Mouse (Mus musculus): ENCODE data around the gene Arhgef18. TPM values are rescaled to one million over a fixed set of nuclear protein-coding genes. Genes with fewer than 3 reads are reported as not detected.

Arhgef18 gene
- total RNA-seq, 1 experiment from 2014 or later = 30.3 TPM

DNA sequence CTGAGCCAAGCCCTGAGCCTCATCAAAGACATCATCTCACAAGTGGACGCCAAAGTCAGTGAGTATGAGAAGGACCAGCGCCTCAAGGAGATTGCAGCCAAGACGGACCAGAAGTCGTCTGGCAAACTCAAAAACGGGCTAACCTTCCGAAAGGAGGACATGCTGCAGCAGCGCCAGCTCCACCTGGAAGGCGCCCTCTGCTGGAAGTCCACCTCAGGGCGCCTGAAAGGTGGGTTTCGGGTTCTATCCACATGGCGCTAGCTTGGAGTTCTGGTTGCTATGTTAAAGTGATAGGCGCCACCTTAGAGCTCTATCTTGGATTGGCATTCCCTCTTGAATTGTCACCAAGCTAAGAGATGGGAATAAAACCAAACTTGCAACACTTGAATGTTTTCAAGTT lies 46.7 kb downstream of the Arhgef18 start:
- ATAC-seq (replicated peaks; ENCODE audit: low read depth, poor library complexity, severe bottlenecking) = 0 out of 2 replicates have a peak, but pooled peaks have one; percentile 41

DNA sequence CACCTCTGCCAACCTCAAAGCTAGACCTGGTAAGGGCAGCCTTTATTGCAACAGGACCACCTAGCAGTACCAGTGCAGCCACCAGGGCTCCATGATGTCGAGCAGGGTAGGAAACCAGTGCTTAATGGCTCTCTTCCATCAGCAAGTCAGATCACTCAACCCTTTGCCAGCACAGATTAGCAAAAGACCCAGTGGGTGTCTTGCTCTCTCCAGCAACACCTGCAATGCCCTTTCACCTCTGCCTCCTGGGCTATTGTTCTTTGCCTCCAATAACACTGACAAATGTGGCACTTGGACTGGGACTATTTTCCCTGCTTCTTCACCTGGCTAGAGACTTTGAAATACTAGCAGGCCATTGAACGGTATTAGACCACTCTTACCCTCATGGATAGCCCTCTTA lies 56.4 kb downstream of the Arhgef18 start:
- ATAC-seq (replicated peaks; ENCODE audit: low read depth, poor library complexity, severe bottlenecking) = no peak

DNA sequence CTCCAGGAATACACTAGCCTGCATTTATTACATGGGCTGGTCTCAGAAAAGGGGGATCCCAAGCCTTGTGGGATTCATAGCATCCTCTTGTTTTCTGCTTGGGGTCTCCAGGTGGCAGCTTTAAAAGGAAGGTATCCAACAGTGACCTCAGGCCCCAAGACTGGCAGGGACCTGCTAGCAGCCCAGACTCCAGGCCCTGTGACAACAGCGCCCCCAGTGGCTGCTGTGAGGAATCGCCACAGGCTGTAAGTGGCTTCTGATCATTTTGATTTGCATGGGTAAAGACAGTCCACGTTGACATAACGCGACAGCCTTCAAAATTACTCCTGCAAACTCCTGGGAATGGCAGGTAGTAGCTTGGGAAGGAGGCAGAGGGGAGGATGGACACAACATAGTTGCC lies 57.9 kb downstream of the Arhgef18 start:
- peak; percentile 76 for ATAC-seq (replicated peaks; ENCODE audit: low read depth, poor library complexity, severe bottlenecking)

DNA sequence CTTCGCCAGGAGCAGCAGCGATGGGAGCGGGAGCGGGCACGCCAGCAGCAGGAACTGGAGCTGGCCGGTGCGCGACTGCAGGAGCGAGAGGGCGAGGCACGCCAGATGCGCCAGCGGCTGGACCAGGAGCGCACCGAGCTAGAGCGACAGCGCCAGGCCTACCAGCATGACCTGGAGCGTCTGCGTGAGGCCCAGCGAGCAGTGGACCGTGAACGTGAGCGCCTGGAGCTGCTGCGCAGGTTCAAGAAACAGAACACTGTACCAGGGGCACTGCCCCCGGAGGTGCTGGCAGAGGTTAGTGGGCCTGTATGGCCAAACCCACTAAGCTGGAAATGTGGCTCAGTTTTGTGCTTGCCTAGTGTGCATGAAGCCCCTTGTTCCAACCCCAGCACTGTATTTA lies 59.2 kb downstream of the Arhgef18 start:
- ATAC-seq (replicated peaks; ENCODE audit: low read depth, poor library complexity, severe bottlenecking) = no peak

DNA sequence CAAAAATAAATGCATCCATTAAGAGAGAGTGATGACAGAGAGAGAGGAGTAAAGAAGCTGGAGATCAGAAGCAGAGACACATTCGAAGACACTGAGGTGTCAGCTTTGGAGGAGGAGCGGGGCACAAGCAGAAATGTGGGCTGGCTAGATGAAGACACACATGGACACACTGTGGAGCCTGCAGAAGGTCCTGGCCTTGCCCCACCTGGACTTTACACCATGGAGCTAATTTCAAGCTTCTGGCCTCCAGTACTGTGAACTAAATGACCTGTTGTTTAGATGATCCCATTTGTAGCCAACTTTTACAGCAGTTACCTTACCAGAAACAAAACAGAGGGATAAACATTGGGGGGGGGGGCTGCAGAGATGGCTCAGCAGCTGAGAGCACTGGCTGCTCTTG lies 70.4 kb downstream of the Arhgef18 start:
- no peak for ATAC-seq (replicated peaks; ENCODE audit: low read depth, poor library complexity, severe bottlenecking)

DNA sequence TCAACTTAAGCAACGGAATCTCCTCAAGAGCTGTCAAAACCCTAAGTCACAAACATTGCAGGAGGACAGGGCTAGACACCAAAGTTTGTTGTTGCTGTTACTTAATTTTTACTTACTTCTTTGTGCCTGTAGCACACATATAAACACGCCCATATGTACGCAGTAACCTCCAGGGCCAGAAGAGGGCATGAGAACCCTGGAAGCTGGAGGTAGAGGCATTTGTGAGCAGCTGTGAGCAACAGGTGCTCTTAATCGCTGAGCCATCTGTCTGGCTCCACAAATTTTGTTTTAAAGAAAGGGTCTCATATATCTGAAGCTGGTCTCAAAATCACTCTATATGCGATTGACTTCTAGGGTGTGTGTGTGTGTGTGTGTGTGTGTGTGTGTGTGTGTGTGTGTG lies 71.5 kb downstream of the Arhgef18 start:
- ATAC-seq (replicated peaks; ENCODE audit: low read depth, poor library complexity, severe bottlenecking) = peak; percentile 45

DNA sequence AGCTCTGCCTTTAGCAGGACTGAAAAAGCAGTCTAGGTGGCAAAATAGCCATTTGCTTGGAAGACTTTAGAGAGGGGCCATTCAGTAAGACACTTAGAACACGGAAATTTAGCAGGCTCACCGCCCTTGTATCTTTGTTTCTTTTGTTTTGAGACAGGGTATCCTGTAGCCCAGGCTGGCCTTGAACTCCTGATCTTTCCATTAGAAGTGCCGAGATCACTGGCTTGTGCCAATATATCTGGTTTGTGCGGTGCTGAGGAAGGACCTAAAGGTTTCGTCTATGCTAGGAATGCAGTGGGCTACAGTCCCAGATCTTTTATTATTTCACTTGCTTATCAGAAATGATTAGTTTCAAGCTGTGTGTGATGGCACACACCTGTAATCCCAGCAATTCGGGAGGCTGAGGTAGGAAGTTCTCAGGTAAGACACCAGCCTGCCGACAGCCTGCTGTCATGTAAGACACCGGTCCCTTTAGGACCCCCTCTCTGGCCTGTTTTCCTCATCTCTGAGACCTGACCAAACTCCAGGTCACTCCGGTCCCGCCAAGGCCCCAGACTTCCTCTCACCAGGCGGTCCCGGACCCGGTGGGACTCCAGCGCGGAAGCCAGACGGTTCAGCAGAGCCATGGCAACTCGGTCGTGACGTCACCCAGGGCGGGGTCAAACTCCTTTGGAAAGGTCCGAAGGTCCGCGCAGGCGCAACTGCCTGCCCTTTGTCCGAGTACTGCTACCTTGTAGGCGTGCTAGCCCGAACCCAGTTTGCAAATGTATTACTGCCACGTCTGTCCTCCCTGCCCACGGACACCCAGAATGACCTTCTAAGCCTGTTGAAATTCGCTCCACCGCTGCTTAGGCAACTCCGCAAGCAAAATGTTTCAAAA lies 74.4 kb downstream of the Arhgef18 start, which contains the start of gene Pex11g:
Pex11g (minus strand) TSS at position 675 of the 880 bp plus-strand sequence.
- ATAC-seq (replicated peaks; ENCODE audit: low read depth, poor library complexity, severe bottlenecking) = peak; percentile 91

DNA sequence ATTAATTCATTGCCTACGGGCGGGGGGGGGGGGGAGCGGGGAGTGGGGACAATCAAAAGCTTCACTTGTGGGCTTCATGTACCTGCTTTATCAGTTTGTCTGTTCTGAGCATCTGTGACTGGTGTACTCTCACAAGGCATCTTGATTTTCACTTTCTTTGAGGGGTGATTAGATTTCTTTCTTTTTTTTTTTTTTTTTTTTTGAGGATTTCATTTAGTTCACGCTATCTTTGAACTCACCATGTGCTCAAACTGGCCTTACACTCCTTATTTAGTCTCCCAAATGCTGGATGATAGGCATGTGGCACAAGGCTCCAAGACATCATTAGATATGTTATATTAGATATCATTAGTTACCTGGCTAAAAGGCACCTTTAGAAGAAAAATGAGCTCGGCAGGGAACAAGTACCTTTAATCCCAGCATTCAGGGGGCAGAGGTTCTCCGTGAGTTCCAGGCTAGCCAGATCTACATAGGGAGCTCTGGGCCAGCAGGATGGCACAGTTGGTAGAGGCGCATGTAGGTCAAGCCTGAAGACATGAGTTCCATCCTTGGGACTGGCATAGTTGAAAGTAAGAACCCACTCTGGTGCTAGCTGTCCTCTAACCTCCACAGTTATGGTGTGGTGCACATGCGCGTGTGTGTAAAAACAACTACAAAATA lies 75.2 kb downstream of the Arhgef18 start:
- no peak for ATAC-seq (replicated peaks; ENCODE audit: low read depth, poor library complexity, severe bottlenecking)

DNA sequence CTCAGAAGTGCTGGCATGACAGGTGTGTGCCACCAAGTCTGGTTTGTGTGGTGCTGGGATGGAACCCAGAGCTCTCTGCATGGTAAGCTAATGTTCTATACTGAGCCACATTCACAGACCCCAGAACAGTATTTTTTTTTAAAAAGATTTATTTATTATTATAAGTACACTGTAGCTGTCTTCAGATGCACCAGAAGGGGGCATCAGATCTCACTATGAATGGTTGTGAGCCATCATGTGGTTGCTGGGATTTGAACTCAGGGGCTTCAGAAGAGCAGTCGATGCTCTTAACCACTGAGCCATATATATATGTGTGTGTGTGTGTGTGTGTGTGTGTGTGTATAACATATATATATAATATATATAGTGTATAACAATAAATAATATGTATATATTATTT lies 76.0 kb downstream of the Arhgef18 start:
- no peak for ATAC-seq (replicated peaks; ENCODE audit: low read depth, poor library complexity, severe bottlenecking)

DNA sequence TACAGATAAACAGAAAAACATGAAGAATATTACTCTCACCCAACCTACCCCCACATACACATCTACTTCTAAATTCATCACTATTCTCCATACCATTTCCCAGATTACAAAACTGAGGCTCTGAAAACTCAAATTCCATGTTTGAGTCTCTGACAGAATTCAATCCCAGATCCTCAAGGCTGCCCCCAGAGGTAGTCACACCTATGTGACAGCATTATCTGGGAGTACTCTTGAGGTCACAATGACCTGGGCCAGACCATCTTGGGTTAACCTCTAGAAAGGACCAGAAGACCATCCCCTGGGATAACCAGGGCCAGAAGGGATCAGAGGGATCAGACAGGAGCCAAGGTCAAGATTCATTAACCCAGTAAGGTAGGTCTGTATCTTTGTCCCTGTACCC lies 77.8 kb downstream of the Arhgef18 start, which contains the start of gene Tex45:
Tex45 (plus strand) TSS at position 301 of the 400 bp plus-strand sequence.
- ATAC-seq (replicated peaks; ENCODE audit: low read depth, poor library complexity, severe bottlenecking) = no peak

DNA sequence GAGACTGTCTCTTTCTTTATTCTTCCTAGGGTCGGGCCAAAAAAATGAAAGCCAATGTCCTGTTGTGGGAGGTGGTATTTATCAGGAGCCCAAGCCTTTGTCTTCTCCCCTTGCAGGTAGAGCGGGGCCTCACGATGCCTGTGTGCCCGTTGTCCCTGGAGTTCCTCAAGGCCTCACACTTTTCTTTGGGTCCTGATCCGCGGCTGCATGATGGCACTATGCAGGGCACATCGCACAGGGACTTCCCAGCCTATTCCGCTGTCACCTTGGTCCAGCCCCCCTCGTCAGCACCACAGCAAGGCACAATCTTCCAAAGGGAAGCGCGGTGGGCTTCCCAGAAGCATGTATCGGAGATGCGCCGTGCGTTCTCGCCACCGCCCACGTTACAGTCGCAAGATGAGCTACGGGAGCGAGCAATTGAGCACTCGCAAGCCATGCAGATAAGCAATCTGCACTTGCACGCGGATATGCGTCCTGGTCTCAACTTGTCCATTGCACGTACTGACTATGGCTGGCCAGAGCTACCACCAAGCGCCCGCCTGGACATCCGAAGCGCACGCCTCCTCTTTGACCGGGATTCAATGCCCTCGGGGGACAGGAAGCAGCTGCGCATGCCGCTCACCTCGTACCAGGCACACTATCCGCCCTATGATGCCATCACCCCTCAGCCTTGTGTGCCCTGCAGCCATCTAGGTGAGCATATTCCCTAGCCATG lies 83.1 kb downstream of the Arhgef18 start:
- peak; percentile 67 for ATAC-seq (replicated peaks; ENCODE audit: low read depth, poor library complexity, severe bottlenecking)

DNA sequence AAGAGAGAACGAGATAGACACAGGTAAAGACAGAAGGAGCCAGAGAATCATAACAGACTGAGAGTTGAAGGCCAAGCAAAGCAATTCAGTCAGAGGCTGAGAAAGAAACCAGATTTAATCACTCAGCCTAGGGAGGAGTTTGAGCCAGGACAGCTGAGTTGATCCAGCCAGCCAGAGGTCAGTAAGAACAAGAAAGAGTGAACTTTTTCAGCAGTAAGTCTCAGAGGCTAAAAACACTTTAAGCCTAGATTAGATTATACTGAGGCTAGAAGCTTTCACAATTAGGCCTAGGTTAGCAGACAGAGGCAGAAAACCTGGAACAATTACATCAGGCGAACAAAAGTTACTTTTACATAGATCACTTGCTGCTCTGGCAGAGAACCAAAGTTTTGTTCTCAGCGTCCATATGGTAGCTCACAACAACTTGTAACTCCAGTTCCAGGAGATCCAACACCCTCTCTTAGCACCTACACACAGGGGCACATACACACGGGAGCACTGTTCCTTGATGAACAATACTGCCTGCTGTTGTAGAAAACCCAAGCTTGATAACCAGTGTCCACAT lies 87.5 kb downstream of the Arhgef18 start:
- no peak for ATAC-seq (replicated peaks; ENCODE audit: low read depth, poor library complexity, severe bottlenecking)

DNA sequence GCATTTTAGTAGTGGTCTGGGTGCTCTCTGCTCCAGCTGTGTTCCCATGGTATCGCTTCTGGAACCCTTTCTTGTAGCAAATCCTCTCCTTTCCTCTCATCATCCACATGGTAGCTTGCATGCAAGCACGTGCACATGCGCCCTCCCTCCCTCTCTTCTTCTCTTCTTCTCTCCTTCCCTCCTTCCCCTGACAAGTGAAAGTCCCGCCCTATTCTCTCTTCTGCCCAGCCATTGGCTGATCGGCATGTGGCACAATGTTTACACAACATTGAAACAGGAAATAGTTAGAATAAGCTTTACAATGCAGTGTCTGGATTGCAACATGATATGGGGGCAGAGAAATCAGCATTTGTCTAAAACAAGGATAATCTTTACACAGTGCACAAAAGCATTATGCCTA lies 88.8 kb downstream of the Arhgef18 start:
- ATAC-seq (replicated peaks; ENCODE audit: low read depth, poor library complexity, severe bottlenecking) = peak; percentile 75

DNA sequence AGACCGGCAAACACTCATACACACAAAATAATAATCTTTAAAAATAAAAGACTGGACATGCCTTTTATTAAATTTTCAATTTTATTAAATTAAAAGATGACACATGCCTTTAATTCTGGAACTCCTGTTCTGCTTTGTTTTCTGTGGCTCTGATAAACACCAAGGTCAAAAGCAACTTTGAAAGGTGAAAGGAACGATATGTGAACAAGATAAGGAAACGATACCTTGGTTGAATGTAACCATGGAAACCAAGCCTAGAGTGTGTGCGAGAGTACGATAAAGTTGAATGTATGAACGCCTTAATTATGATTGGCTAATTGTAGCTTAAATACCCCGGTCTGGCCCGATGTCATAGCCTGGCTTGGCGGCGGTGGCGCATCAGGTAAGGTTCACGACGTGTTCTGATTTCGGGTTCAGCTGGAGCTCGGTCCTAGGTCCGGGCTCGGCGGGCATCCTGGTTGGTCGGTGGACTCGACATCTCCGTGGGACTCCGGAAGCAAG lies 89.5 kb downstream of the Arhgef18 start:
- ATAC-seq (replicated peaks; ENCODE audit: low read depth, poor library complexity, severe bottlenecking) = no peak

DNA sequence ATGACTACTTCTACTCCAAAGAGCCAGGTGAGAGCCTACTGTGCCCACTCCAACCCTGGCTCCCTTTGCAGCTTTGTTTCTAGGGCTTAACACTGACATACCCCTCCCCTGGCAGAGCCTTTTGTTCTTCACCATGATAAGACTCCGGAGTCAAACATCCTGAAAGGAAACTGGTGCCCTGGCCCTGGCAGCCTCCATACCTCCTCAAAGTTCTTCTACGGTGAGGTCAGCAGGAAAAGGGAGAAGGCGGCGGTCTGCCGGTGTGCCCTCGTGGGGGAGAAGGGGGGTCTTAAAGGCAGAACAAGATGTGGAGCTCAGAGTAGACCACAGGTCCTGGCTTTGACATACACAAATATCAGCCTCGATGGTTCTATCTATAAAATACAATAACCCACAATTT lies 90.7 kb downstream of the Arhgef18 start:
- ATAC-seq (replicated peaks; ENCODE audit: low read depth, poor library complexity, severe bottlenecking) = no peak; the same call in 1 of the 2 replicates

DNA sequence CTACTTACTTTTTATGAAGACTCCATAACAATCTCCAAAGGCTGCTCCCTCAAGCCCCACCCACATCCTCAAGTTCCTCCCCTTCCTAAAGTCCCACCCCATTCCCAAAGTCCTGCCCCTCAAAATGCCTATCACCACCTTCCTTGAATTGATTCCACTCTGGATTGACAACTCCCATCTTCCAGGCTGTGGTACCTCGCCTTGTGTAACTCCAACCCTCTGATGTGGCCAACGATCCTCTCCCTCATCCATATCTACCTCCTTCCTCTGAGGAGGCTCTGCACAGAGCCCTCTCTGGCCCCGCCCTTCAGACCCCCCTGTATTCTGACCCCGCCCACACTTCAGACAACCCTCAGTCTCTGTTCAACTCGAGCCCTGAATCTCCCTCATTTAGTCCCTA lies 92.4 kb downstream of the Arhgef18 start:
- ATAC-seq (replicated peaks; ENCODE audit: low read depth, poor library complexity, severe bottlenecking) = no peak

DNA sequence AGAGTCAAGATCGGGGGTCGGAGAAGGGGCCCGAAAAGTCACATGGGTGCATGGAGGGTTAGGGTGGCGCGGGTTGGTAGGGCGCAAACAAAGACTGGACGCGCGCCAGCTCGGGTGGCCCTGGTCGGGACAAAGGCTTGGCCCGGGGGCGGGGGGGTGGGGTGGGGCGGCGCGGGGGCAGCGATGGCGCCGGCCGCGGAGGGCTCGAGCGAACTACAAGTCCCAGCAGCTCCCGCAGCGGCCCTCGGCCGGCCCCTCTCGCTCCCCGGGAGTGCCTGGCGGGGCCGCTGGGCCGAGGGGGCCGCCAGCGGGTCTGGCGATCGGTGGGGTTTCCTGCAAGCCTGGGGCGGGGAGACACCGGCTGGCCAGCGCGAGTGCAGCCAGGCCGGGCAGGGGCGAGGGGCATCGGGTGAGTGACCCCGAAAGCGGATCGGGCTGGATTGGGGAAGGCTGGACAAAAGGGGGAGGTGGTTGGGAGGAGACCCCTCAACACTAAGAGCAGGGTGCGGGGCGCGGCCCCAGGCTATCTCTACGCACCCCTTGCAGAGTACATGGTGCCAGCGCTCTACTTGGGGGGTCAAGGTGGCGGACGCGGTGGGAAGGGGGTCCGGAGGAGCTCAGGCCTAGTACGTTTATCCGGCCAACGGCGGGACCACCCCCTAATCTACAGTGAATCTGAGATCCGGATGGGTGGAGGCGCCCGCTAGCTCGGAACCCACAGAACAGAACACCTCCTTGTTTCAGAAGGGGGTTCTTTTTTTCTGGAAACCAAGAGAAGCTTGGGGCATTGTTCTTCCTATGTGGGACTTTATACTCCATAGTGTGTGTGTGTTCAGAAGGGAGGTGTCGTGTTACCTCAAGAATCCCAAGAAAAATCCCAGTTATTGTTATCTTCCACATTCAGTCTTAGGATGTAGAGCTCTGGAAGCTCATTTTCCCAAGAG lies 100.4 kb downstream of the Arhgef18 start, which contains the start of gene Zfp358:
Zfp358 (plus strand) TSS at position 238 of the 944 bp plus-strand sequence.
- peak; percentile 81 for ATAC-seq (replicated peaks; ENCODE audit: low read depth, poor library complexity, severe bottlenecking)

DNA sequence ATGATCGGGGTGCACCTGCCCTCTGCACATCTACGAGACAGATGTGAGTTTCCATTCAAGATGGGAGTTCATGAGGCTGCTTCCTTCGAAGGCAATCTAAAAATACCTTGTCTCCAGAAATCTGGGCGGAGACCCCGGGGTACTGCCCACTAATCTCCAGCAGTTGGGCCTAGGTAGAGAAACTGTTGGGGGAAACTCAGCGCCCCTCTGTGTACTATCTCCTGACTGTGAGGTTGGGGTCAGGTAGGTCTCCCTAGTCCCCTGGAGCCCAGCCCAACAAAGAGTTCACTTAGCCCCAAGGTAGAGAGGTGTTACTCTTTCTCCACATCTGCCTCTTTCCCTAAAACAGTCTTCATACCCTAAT lies 101.0 kb downstream of the Arhgef18 start:
- no peak for ATAC-seq (replicated peaks; ENCODE audit: low read depth, poor library complexity, severe bottlenecking)

Measured in common myeloid progenitor, adult 5-6 weeks (primary cell).